Mouse (Mus musculus) bone marrow macrophage, adult 2 months (primary cell): ENCODE data around the gene Vmn1r189.
"Not testable (repeated sequence)": the region's sequence is repeated elsewhere in the genome, so short reads cannot be mapped to it uniquely, and the experiment has no call there.

Source experiments
- CTCF ChIP-seq: IDR thresholded peaks from 2 replicates; pipeline ENCODE4 v1.5.1; 2012; ENCODE audit warnings: low read depth, mild to moderate bottlenecking, low read length, moderate library complexity
- POLR2A ChIP-seq: IDR thresholded peaks from 2 replicates; pipeline ENCODE4 v1.6.1; 2012; ENCODE audit warnings: mild to moderate bottlenecking, low read depth, low read length, borderline replicate concordance

DNA sequence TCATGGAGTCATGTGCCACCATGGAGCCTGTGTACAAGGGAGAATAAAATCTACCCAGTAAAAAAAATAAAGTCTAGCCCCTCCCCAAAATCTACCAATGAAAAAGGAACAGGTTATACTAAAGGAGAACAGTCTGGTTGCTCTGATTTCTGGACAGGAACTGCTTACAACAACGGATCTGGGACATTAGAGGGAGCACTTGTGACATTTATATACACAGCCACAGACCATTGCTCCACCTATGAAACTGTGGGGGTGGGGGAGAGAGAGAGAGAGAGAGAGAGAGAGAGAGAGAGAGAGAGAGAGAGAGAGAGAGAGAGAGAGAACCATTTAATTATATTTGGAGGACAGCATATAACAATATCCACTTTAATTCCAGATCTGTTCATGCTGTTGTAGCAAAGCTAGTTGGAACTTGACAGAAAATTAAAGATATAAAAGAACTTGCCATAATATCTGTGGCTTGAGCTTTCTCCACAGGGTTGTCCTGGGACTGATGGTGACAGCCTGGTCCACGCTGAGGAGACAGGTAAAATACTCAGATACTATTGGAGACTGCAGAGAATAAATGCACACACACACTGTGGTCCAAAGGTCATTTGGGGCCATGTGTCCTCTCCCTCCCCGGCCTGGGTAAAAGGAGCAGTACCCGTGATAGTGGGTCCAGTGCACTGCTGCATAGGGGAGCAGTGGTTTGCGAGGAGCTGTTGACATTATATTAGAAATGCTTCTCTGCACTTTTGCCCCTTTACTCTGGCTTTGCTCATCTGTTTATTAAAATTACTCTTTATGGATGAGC is 31.1 kb upstream of the Vmn1r189 start:
- not testable (repeated sequence) for TF ChIP-seq POLR2A, CTCF
